Mouse (Mus musculus): ENCODE results near the gene Adamts2. TPM values are rescaled to one million over a fixed set of nuclear protein-coding genes. Genes with fewer than 3 reads are reported as not detected.

Adamts2 gene
- total RNA-seq, 2 experiments from 2014 or later: 26.4 to 30.9 TPM

- intact Hi-C loops (cut with DNase I): no loop called here
- DNase-seq: no peak
Observed at GRCm38 (mm10) chr11:50797674-50798073, 195.8 kb downstream of the Adamts2 start.

- intact Hi-C loops (cut with DNase I): no loop called here
- DNase-seq: no peak
Observed at GRCm38 (mm10) chr11:50798836-50799235, 197.0 kb downstream of the Adamts2 start.

DNA sequence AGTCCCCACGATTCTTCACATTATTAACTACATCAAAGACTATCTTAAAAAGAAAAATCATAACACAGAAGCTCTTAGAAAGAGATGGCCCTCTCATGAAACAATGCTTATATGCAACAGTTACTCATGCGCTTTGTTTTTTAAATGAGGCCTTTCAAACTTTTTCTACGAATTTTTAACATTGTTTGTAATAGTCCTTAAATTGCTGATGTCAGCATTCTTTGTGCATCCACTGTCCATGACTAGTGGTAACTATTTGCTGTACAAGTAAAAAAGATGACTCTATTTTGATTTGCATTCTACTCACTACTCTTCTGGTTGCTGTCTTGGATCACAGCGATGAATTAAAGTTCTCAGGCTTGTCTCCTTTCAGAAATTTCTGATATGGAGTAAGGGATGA, 212.3 kb downstream of the Adamts2 start:
- no peak for DNase-seq
- intact Hi-C loops (cut with DNase I): no loop called here

GRCm38 (mm10) chr11:50826214-50826613, 224.3 kb downstream of the Adamts2 start:
- intact Hi-C loops (cut with DNase I): loop anchor here (10.0 kb wide), 1 partner anchor 229 kb away; the partner anchor contains the start of gene Zfp354a
- no peak for DNase-seq

- peak; percentile 80 to 84 for DNase-seq
- intact Hi-C loops (cut with DNase I): loop anchor here (10.0 kb wide), 1 partner anchor 228 kb away; the partner anchor contains the start of gene Zfp354a
Observed at GRCm38 (mm10) chr11:50827010-50827953, 225.4 kb downstream of the Adamts2 start, which contains the start of gene Zfp354c. TSS of gene Zfp354c (minus strand) at chr11:50827724.

DNA sequence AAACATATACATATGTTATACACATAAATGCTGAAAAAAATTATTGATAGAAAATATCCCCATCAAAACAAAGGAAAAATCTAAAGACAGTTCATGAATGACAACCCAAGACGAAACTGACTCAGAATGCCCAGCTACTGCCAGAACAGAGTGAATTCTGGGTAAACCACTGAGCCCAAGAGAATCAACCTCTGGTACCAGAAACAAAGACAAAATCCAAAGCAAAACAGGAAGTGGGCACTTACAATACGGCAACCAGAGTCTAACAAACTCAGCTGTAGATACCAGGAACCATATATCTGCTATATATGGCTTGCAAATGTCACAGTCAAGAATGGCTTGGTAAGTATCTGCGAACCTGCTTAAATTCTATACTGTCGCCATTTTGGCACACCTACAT, 233.8 kb downstream of the Adamts2 start:
- DNase-seq: no peak
- intact Hi-C loops (cut with DNase I): no loop called here

GRCm38 (mm10) chr11:50841023-50841735, 239.3 kb downstream of the Adamts2 start, which contains the start of gene Zfp879:
TSS of gene Zfp879 (minus strand) at chr11:50841552.
- peak; percentile 86 to 87 for DNase-seq
- intact Hi-C loops (cut with DNase I): no loop called here

GRCm38 (mm10) chr11:50845951-50846350, 244.1 kb downstream of the Adamts2 start:
- DNase-seq: no peak
- intact Hi-C loops (cut with DNase I): no loop called here

DNA sequence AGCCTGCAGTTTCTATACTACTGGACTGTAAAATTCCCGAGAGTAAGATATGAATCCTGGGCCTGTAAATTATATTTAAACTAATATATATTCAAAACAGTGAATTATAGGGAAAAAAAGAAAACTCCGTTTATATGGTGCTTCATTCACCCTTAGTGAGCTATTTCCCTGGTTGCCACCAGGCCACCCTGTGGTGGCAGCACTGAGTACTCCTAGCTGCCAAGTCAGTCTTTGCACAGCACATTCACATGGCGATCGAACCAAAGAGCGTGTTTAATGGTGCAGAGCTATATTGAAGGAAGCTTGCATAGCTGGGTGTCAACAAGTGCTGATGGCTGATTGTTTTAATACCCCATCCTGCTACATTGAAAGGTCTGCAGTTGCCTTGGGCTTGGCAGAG, 245.2 kb downstream of the Adamts2 start:
- intact Hi-C loops (cut with DNase I): no loop called here
- no peak for DNase-seq

- intact Hi-C loops (cut with DNase I): no loop called here
- DNase-seq: no peak
Observed at GRCm38 (mm10) chr11:50848520-50849137, 246.7 kb downstream of the Adamts2 start.

DNA sequence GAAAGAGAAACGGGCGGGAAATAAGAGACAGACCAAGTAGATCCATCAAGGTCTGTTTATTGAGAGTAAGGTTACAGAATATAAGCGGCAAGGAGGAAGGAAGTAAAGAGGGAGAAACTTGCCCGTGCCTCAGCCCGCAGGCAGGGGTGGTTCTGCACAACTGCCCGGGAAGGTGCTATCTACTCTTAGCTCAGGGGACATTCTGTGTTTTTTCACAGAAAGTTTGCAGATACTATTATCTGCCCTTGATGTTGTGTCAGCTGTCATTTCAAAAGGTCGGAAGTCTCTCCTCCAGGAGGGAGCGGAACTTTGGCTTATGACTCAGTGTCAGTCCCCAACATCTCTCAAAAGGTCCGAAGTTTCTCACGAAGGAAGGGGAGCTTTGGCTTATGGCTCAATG, 247.4 kb downstream of the Adamts2 start:
- no peak for DNase-seq
- intact Hi-C loops (cut with DNase I): no loop called here

DNA sequence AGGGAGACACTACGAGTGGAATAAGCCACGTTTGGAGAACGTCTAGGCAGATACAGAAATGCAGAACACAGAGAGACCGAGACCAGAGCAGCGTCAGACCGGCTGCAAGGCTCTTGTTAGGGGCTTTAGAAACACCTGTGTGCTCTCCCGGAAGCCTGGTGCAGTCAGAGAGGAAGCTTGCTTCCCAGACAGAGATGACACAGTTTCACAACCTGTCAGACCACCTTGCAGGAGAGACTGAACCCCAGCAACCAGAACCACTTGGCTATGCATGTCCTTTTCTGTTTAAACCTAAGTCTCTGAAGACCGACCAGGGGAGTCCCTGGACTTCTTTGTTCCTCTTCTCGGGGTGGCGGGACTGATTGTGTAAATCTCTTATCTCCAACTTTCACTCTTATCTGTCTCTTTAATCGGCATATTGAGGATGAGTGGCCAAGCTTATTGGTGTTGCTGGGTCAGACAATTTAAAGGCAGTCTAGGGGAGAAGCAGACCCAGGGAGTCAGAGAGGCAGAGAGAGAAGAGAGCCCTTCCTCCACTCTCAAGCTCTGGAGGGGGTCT, 248.4 kb downstream of the Adamts2 start, which contains the start of gene Grm6:
Grm6 (plus strand) TSS at position 509 of the 559 bp plus-strand sequence.
- DNase-seq: no peak
- intact Hi-C loops (cut with DNase I): no loop called here

DNA sequence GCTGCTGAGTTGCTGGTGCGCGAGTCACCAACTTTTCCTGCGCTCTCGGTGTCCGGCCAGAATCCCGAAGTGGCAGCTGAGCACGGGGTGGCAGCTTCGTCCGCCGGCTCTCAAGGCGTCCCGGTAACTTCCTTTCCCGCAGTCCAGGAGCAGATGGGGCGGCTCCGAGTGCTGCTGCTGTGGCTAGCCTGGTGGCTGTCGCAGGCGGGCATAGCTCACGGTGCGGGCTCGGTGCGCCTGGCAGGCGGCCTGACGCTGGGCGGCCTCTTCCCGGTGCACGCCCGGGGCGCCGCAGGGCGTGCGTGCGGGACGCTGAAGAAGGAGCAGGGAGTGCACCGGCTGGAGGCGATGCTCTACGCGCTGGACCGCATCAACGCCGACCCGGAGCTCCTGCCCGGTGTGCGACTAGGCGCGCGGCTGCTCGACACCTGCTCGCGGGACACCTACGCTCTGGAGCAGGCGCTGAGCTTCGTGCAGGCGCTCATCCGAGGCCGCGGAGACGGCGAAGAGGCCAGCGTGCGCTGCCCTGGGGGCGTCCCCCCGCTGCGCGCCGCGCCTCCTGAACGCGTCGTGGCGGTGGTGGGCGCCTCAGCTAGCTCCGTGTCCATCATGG, 249.2 kb downstream of the Adamts2 start:
- peak; percentile 5 to 6 for DNase-seq
- intact Hi-C loops (cut with DNase I): no loop called here

Other genes starting within 250 kb of the Adamts2 start
- gene Cby3, start 247.6 kb upstream of the Adamts2 start, total RNA-seq (2021): not detected
- 100 to 1,000 TPM; 134 to 140 TPM for gene Hnrnph1, start 225.1 kb upstream of the Adamts2 start, total RNA-seq (2021)
- 10 to 100 TPM; 27.1 to 27.7 TPM for gene Rufy1, start 171.0 kb upstream of the Adamts2 start, total RNA-seq (2021)
- gene Zfp354c, start 225.6 kb downstream of the Adamts2 start, total RNA-seq (2021): 1 to 10 TPM; 5.0 to 5.3 TPM
- gene Zfp879, start 239.5 kb downstream of the Adamts2 start, total RNA-seq (2021): 1 to 10 TPM in 1 of 2 experiments, under 1 TPM in 1; 0.76 to 1.1 TPM
- not detected for gene Grm6, start 248.6 kb downstream of the Adamts2 start, total RNA-seq (2021)